Mouse (Mus musculus) gastrocnemius, postnatal 10 days (tissue): ENCODE measurements around the gene Ebna1bp2. TPM values are rescaled to one million over a fixed set of nuclear protein-coding genes. Genes with fewer than 3 reads are reported as not detected.

Experiments
- DNase-seq: peaks from one replicate; pipeline ENCODE4 v3.0.0; 2021; ENCODE audit warnings: mixed read lengths
- long read RNA-seq, 2 experiments: library from polyadenylated mRNA; stranded (forward); transcript quantifications; one replicate each; pipeline ENCODE4 v2.0.0; 2021
- total RNA-seq, 2 experiments: library from RNA; stranded (reverse); gene quantifications; 2 replicates each; pipeline ENCODE4 v1.2.3; 2021

Ebna1bp2 gene
- total RNA-seq = 10 to 100 TPM; 43.3 to 47.1 TPM
- long read RNA-seq, experiment 1, transcript Ebna1bp2-201 (9 exons, 2,960 nt) = major isoform, 41 of 47 reads
- long read RNA-seq, experiment 1, partial matches to known transcripts = 4 of 47 reads
- long read RNA-seq, experiment 1, other reads (novel, unspliced or antisense) = 2 of 47 reads
- long read RNA-seq, experiment 2, transcript Ebna1bp2-201 (9 exons, 2,960 nt) = major isoform, 35 of 40 reads
- long read RNA-seq, experiment 2, partial matches to known transcripts = 1 of 40 reads
- long read RNA-seq, experiment 2, other reads (novel, unspliced or antisense) = 4 of 40 reads

- DNase-seq = peak; percentile 84
Observed at GRCm38 (mm10) chr4:118620279-118620966, at the start of gene Ebna1bp2, which contains the start of gene Cfap57. Gene Ebna1bp2 (plus strand): TSS chr4:118620799. Gene Cfap57 (minus strand): TSS chr4:118620777.

- no peak for DNase-seq
Observed at GRCm38 (mm10) chr4:118571441-118571840, 49.2 kb upstream of the Ebna1bp2 start.

- peak; percentile 92 for DNase-seq
Observed at GRCm38 (mm10) chr4:118576097-118576496, 44.5 kb upstream of the Ebna1bp2 start.

GRCm38 (mm10) chr4:118579313-118579712, 41.3 kb upstream of the Ebna1bp2 start:
- DNase-seq = peak; percentile 60

GRCm38 (mm10) chr4:118581508-118581907, 39.1 kb upstream of the Ebna1bp2 start:
- DNase-seq = no peak

GRCm38 (mm10) chr4:118582629-118583028, 38.0 kb upstream of the Ebna1bp2 start:
- no peak for DNase-seq

- DNase-seq = no peak
Observed at GRCm38 (mm10) chr4:118589053-118589732, 31.4 kb upstream of the Ebna1bp2 start.

- no peak for DNase-seq
Observed at GRCm38 (mm10) chr4:118589733-118590130, 30.9 kb upstream of the Ebna1bp2 start.

- DNase-seq = no peak
Observed at GRCm38 (mm10) chr4:118604065-118604464, 16.5 kb upstream of the Ebna1bp2 start.

- no peak for DNase-seq
Observed at GRCm38 (mm10) chr4:118609836-118610235, 10.8 kb upstream of the Ebna1bp2 start.

GRCm38 (mm10) chr4:118612619-118613018, 8.0 kb upstream of the Ebna1bp2 start:
- DNase-seq = peak; percentile 52

GRCm38 (mm10) chr4:118615412-118615811, 5.2 kb upstream of the Ebna1bp2 start:
- DNase-seq = no peak

- no peak for DNase-seq
Observed at GRCm38 (mm10) chr4:118620967-118621320, 345 bp downstream of the Ebna1bp2 start.

GRCm38 (mm10) chr4:118621781-118622180, 1.2 kb downstream of the Ebna1bp2 start:
- no peak for DNase-seq

- DNase-seq = no peak
Observed at GRCm38 (mm10) chr4:118630261-118630660, 9.7 kb downstream of the Ebna1bp2 start.

- DNase-seq = no peak
Observed at GRCm38 (mm10) chr4:118642346-118643190, 22.0 kb downstream of the Ebna1bp2 start.

- DNase-seq = peak; percentile 42
Observed at GRCm38 (mm10) chr4:118645234-118645633, 24.6 kb downstream of the Ebna1bp2 start.

GRCm38 (mm10) chr4:118658652-118659051, 38.1 kb downstream of the Ebna1bp2 start, which contains the start of gene Olfr62:
Gene Olfr62 (plus strand): TSS chr4:118658952.
- DNase-seq = no peak
